Mouse (Mus musculus) testis, adult 2 months (tissue): ENCODE results near the gene Serpinb6b.
A peak's percentile ranks its signal among the peaks of the same experiment; 100 is the strongest.

Source experiments
- CTCF ChIP-seq: fragments of 200-500 bp; IDR thresholded peaks from 2 replicates; pipeline ENCODE4 v1.5.1; 2012; ENCODE audit warnings: low read depth, mild to moderate bottlenecking, inconsistent platforms, low read length, moderate library complexity; ENCODE audit not compliant: control insufficient read depth, insufficient read depth, insufficient replicate concordance
- POLR2A ChIP-seq: fragments of 200-500 bp; IDR thresholded peaks from 2 replicates; pipeline ENCODE4 v1.6.1; 2012; ENCODE audit warnings: low read depth, mild to moderate bottlenecking, inconsistent platforms, low read length, moderate library complexity; ENCODE audit not compliant: control insufficient read depth

GRCm38 (mm10) chr13:32995051-32995450 is 30.0 kb downstream of the Serpinb6b start:
- TF ChIP-seq CTCF (no peak), POLR2A (0 out of 2 replicates have a peak, but pooled peaks have one; percentile 37)
